Mouse (Mus musculus) right cerebral cortex, postnatal 4 days (tissue): Measurements from ENCODE around the gene Anp32a.

ENCODE experiments used
- DNase-seq: peaks from one replicate; pipeline ENCODE4 v3.0.0-alpha.2; 2022

Anp32a gene

DNA sequence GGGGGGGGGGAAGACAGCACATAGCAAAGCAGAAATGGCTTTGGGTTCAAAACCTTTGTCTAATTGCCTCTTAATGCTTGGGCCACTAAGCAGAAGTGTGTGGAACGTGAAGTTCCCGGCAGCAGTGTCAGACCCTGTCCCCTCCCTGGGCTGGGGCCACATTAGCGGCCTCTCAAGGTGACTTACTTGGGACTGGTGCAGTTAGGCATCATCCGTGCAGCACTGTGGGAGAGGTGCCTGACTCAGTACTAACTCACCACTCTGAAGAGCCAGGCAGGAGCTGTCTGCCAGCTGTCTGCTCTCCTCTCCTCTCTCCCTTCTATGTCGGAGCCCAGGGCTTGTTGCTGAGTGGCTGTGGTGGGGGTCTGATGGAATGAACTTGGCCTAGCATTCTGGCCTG is 6.1 kb downstream of the Anp32a start:
- no peak for DNase-seq

DNA sequence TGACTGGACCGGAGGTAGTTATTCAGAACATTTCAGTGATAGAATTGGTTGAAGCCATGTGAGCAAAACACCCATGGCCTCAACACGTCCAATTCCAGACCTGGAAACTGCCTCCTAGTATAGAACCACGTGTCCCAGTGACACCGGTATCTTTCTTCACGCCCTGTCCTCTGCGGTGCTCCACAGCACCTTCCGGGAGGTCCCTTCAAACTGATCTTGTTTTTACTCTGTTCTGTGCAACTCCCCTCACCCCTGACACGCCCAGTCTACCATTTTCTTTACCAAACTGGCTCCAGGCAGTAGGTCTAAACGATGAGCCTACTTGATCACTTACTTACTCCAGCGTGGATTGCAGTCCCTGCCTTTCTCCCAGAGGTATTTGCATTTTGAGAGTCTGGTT is 7.0 kb downstream of the Anp32a start:
- DNase-seq, result no peak

DNA sequence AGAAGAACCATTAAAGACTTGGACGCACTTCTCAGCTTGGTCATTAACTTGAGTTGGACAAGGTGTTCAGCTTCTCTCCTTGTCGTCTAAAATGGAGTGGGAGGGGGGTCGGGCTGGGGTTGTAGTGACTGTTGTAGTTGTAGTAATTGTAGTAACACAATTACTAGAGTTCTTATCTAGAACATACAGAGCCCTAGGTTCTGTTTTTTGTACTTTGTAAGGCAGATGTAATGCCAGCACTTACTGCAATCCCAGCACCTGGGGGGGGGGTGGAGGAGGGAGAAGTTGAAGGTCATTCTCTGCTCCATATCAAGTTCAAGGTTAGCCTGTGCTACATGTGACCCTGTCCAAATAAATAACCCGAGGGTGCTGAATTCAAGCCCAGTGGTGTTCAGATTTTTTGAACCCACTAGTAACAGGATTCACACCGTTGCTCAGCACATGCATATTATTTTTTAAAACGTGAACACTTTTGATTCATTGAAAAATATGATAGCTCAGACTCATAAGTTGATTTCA is 7.4 kb downstream of the Anp32a start:
- no peak for DNase-seq

DNA sequence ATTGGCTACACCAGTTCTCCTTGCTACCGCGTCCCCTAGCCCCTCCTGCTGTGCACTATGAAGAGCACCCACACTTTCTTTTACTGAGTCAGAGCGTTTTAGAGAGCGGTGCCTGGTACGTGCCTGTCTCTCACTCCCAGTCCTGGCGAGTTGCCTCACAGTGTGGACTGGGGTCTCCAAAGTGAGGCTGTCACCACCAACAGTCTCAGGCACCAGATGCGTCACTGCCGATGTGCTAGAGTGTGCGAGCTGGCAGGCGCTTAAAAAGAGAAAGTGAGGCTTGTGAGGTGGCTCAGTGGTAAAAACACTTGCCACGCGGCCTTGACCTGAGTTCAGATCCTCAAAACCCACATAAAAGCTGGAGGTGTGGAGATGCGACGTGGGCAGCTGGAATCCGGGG is 8.2 kb downstream of the Anp32a start:
- DNase-seq, result no peak

DNA sequence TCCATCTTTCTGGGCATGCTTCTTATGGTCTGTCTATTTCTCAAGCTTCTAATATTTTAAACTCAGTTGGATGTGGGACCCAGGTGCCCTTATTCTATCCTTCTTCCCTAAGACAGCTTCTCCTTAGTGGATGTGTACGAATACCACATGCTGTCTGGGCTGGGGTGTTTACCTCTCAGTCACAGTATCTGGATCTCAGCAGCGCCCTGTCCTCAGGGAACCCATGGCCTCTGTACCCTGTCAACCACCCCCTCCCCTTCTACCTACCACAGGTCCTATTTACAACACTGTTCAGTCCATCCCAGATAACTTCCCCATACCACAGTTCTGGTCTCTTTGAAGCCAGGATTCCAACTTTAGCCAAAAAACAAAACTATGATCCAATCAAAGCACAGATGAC is 9.6 kb downstream of the Anp32a start:
- no peak for DNase-seq

DNA sequence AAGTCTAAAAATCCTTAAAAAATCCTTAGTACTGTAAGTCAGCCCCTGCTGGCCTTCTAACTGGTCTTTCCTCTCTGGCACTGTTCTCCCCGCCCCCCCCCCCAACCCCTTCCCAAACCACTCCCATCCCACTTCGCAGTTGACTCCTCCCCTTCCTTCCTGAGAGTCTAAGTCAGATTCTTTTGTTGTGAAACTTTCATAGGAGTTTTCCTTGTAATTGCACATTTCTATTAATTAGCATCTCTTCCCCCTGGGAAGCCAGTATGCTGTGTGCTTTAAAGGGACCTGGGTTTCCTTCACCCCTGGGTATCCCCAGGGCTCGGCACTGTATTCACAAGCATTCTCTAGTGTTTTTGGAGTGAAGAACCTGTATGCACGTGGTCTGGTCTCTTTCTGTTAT is 10.1 kb downstream of the Anp32a start:
- DNase-seq, result no peak

DNA sequence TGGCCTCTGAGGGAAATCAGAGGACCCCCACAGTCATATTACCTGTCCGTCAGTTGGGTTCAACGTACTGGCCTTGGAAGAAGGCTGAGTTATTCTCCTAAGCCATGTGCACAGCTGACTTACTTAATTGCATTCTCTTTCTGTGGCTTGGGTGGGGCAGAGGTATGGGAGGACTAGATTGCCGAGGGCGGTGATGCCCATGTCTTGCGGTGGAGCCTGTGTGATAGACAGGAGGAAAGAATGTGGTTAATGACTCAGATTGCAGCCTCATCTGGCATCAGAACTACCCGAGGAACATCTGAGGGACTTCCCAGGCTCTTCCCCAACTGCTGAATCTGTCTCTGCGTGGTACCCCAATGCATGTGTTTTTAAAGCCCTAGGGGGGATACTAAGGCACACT is 12.7 kb downstream of the Anp32a start:
- no peak for DNase-seq

DNA sequence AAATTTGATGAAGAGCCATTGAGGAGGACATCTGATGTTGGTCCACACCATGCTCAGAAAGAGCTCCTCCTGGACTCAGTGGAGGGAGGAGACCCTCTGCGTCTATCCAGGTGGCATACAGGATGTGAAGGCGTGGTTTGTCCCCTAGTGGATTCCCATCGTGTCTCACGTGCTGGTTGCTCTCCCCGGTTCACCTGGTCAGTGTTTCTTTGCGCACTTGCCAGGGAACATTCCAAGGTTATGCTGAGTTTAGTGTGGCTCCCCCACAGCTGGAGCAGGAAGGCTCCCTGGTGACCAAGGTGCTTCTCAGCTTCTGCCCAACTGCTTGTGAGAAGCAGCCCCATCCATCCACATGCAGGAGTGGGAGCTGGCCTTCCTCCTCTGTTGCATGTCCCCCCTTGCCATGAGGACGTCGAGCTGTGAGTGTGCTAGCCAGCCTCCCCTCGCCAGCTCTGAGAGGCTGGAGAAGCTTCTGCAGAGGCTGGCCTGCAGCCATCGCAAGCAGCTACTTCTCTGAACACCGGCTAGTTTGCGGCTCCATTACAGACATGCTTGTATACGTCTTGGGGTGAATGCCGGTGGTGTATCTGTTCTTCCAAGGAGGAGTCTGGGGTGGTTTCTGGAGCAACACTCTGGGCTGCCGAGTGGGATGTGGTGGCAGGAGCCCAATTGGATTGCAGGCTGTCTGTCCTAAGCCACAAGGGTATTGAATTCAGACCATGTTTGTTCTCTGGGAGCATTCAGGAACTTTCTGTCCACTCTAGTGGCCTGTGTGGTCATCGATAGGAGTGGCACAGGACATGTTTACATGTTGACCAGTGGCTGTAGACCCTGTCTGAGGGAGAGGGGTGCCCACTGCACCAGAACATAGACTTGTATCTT is 14.0 kb downstream of the Anp32a start:
- no peak for DNase-seq

DNA sequence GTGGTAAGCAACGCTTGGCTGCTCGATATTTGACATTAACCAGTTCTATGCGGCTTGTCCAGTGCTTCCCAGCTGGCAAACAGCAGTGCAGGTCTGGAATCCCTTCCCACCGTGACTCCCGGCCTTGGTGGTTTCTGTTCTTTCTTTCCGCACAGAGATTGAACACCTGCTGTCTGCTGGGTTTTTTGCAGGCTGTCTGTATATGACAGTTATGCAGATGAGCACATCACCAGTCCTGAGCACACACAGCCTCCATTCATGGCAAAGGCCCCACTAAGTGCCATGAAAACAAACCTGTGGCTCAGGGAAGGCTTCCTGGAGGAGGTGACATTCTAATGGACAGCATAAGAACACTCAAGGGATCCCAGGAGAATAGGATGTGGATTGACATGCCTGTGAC is 14.7 kb downstream of the Anp32a start:
- no peak for DNase-seq

DNA sequence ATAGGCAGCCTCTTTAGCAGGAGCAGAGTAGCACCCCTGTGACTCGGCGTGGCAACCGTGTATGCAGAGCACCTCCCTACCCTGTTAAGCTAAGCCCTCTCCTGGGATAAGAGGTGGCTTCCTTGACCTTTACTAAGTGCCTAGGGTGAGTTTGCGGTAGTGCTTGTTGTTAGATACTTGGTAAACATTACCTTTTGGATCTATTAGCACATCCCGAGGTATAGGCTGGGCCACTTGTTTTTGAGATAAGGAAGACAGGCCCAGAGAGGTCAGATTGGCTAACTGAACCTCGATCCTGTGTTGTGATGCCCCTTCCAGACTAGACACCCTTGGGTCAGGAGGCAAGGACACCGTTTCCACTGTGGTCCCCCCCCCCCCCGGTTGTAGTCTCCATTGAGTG is 16.5 kb downstream of the Anp32a start:
- DNase-seq, result no peak

DNA sequence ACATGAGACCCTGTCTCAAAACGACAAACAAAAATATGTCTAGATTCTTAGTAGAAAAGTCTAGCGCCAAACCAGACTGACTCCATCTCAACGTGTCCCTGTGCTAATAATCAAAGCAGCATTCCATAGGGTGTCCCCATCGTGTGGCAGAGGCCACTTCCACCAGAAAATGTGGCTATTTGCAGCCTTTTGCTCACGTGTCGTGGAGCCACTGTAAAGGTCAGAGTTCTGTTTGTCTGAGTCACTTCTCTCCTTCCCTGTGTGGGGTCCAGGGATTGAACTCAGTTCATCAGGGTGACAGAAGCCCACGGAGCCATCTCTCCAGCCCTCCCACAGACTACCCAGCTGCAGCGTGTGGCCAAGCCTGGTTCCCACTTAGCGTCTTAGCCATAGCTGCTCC is 17.8 kb downstream of the Anp32a start:
- no peak for DNase-seq

DNA sequence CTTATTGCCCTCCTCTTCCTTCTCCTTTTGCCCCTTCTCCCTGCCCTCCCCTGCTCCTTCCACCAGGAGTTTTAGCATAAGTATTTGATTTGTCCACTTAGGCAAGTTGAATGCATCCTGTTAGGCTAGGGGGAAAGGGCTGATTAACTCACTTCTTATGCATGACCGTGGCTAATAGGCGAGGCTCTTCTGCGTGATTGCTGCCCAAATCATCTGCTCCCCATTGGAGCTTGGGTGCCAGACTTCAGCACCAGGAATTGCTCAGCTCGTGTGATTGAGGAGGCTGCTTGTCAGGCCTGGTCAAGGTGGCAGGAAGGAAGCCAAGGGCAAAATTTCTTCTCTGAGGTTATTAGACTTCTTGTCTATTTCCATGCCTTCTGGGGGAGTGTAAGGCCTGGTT is 19.8 kb downstream of the Anp32a start:
- no peak for DNase-seq

DNA sequence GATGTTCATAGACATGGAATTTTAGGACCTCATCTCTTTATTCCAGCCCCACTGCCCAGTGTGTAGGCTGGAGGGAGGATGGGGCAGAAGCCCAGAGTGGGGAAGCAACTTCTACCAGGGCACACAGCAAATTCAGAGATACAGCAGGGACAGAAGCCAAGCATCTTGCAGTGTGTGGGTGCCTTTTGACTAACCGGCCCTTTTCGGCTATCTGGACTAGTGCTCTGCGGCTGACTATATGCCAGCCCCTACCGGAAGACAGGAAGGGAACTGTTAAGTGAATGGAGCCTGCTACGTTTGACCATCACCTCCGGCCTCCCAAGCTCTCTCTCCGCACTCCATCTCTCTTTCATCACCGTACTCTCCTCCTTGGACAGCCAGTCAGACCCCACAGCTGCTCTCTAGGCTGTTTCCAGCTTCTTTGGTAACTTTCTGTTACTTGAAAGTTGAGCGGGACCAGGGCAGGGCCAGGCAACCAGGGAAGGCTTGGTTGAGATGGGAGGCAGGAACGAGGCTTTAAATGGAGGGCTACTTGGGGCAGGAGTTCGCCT is 21.8 kb downstream of the Anp32a start:
- DNase-seq, result no peak

DNA sequence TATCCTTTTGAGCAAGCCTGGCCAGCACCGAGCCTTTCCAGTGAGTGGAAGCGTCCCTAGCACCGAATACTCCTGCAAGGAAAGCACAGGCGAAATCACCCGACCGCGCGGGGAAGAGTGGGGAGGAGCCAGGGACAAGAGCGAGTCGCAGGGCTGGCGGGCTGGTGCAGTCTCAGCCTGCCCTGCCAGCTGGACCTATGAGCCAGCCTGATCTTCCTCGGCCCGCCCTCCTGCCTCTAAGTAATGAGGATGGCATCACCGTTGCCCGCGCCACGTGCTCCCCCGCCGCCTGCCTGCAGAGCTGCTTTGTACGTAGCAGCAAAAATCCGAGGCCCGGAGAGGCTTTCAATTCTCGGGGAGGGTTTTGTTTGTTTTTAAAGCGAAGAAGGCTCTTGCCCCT is 22.5 kb downstream of the Anp32a start:
- DNase-seq, result peak; percentile 84

DNA sequence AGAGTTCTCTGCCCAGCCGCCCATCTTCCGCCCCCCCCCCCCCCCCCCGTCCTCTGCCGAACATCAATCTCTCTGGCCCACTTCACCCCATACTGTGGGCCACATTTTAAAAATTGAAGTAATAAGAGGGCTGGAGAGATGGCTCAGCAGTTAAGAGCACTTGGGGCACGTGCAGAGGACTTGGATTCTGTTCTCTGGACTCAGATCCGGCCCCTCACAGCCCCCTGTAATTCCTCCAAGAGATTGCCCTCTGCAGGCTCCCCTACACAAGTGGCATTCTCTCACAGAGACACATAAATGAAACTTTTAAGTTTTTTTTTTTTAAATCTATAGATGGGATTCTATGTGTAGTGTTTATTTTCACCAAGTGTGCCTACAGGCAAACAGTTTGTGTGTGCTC is 23.1 kb downstream of the Anp32a start:
- DNase-seq, result no peak

DNA sequence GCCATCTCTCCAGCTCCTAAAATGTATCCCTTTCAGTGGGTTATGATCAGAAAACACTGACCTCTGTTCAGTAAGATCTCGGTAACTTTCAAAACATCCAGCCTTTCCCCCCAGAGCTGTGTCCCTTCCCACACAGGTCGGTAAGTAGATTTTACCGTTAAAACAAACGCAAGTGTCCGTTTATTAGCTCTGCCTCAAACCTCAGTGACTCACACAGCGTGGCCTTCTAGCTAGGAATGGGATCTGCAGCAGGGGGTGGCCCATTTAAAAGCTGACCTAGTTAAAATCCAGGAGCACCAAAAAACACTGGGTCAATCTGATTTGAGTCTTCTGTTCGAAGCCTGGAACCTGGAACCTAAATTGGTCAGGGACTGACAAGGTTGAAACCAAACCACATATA is 23.7 kb downstream of the Anp32a start:
- DNase-seq, result no peak

DNA sequence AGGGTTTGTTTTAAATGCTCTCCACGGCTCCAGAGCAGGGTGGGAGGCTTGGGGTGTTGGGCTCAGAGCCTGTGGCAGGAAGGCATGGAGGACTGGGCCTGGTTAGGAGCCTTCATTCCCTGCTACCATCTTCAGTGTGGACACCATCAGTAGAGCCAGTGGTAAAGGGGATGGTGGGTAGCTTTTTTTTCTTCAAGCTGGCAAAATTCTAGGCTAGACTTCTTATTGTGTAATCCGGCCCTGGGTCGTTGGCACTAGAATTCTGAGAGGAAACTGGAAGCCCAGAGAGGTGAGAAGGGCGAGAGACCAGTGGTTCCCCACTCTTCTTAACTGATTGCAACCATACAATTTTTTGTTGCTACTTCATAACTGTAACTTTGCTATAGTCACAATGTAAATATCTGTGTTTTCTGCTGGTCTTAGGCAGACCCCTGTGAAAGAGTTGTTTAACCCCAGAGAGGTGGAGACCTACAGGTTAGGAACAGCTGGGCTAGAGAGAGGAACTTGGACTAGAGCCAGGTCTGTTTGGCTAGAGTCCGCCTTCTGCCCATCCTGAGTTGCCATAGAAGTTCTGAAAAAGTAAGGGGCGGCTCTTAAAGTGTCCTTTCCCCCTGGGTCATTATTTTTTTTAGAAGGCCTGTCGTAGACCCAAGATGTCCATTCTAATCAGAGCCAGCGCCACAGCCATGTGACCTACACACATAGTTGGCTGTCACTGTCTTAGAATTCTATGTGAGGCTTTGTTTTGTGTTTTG is 24.4 kb downstream of the Anp32a start:
- DNase-seq, result no peak

DNA sequence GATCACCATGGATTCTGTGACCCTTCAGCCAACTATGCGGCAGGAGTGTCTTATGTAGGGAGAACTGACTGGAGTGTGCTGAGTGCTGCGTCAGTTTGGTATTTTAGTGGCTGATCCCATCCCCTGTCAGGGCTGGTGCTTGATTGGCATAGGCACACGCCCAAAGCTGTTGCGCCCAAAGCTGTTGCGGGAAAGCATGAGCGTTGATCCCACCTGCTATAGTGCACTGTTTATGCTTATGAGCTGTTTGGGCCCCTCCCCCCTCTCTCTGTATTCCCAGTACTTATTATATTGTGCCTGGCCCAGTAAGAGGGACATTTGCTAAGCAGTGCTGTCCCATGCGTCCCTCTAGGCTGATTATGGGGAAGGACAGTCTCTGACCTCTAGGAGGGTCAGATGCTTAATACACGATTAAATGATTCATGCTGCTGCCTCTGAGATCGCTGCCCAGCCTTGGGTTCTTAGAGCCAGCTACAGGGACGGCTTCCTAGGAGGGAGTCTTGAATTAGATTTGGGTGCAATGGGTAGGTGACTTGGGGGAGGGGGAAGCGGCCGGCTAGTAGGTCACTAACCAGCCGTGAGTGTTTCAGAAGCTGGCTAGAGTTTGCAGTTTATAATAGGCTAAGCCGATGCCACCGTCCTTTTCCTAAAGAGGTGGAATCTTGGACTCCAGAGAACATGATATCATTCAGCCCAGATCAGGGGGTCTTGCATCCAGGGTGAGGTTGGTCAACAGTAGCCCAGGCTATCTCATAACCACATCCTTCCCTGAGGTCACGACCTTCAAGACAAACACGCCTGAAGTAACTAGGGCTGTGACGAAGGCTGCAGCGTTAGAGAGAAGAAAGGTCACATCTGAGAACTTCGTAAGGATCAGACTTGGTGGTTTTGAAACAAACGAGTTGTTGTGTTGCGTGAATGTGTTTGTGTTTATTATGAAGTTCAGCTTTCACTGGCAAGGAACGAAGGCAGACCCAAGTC is 25.7 kb downstream of the Anp32a start:
- DNase-seq, result no peak

DNA sequence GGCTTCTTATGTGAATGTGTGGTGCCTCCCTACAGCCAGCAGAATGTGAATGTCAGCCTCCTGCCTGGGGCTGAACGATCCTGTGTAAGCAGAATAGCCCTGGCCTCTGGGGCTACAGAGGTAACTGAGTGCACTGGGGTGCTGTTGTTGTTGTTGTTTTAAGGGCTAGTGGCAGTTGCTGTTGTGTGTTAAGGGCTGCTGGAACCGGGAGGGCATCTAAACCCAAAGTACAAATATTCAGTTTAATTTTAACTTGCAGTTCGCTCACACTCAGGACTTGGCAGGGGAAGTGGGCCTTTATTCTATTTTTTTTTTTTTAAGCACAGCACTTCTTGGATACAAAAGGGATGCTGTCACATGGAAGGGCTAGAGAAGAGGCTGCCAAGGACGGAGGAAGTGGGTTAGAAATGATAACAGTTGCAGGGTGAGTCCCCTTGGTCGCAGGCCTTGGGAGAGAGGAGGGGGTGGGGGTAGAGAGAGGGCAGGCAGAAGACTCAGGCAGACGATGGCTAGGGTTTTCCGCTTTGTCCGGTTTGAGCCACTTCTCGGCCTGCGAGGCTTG is 26.5 kb downstream of the Anp32a start:
- DNase-seq, result no peak

DNA sequence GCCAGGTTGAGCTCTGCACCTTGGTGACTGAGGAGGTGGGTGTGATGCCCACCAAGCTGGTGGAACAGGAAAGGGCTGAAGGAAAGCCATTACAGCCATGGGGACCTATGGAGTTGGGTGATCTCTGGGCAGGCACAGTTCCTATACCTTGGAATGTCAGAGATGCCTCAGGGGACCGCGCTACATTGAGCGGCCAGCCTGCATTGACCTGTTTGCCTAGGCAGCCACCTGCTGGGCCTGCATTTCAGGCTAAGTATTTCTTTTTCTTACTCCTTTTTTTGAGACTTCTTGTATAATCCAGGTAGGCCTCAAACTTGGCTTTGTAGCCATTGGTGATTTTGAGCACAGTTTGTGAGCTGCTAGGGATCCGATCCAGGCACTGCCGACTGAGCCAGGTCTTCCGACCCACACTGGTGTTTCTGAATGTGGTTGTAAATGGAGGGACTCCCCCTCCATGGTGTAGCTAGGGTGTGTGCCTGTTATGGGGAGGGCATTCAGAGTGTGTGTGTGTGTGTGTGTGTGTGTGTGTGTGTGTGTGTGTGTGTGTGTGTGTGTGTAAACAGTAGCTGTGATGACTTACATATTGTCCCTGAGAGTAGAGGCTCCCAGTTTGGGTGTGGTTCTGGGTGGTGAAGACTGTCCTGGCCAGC is 27.3 kb downstream of the Anp32a start:
- DNase-seq, result no peak

DNA sequence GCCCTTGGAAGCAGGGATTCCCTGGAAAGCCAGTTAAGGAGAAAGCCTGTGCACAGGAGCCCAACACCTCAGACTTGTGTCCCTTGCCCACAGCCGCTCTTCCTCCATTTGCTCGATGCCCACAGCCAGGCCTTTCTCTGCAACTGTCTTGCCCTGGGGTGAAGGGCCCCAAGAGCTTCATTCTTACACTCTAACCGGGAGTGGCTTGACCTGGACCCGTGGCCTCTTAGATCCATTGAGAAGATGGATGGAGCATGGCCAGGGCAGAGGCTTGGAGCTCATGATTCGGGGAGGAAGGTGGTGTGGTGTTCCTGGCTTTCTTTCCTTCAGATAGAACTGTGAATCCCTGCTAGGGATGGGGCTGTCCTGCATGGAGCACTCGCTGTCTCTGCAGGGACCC is 28.1 kb downstream of the Anp32a start:
- no peak for DNase-seq

DNA sequence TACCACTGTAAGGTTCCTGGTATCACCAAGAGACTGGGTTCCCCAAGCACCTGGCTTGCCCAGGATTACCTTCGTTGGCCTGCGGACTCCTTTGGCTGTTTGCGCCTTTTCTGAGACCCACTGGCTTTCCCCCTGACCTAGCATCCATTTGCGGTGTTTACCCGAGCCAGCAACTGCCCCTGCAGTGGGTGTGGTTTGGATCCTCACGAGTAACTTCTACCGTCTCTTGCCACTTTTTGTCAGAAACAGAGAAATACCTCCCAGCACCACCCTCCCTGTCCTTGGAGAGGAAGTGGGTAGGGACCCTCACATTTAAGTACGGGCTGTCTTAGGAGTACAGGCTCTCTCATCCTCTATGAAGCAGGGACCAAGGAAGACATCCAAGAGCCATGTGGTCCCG is 29.1 kb downstream of the Anp32a start:
- DNase-seq, result no peak
